Mouse (Mus musculus) testis, adult 2 months (tissue): Measurements from ENCODE around the gene Ldlrad3.

Source experiments
- CTCF ChIP-seq: fragments of 200-500 bp; IDR thresholded peaks from 2 replicates; pipeline ENCODE4 v1.5.1; 2012; ENCODE audit warnings: low read depth, mild to moderate bottlenecking, inconsistent platforms, low read length, moderate library complexity; ENCODE audit not compliant: control insufficient read depth, insufficient read depth, insufficient replicate concordance
- POLR2A ChIP-seq: fragments of 200-500 bp; IDR thresholded peaks from 2 replicates; pipeline ENCODE4 v1.6.1; 2012; ENCODE audit warnings: low read depth, mild to moderate bottlenecking, inconsistent platforms, low read length, moderate library complexity; ENCODE audit not compliant: control insufficient read depth

- no peak for TF ChIP-seq CTCF
- no peak for TF ChIP-seq POLR2A
Observed at GRCm38 (mm10) chr2:102020546-102020945, 165.6 kb downstream of the Ldlrad3 start.
